Mouse (Mus musculus): Measurements from ENCODE around the gene Lrrc27.
A peak's percentile ranks its signal among the peaks of the same experiment; 100 is the strongest.

Gene Lrrc27

GRCm38 (mm10) chr7:139239432-139239831, 26.6 kb downstream of the Lrrc27 start:
- no peak for DNase-seq (ENCODE audit: low read depth, low spot score)

GRCm38 (mm10) chr7:139246086-139246485, 33.3 kb downstream of the Lrrc27 start:
- DNase-seq (ENCODE audit: low read depth, low spot score), result peak; percentile 46

DNA sequence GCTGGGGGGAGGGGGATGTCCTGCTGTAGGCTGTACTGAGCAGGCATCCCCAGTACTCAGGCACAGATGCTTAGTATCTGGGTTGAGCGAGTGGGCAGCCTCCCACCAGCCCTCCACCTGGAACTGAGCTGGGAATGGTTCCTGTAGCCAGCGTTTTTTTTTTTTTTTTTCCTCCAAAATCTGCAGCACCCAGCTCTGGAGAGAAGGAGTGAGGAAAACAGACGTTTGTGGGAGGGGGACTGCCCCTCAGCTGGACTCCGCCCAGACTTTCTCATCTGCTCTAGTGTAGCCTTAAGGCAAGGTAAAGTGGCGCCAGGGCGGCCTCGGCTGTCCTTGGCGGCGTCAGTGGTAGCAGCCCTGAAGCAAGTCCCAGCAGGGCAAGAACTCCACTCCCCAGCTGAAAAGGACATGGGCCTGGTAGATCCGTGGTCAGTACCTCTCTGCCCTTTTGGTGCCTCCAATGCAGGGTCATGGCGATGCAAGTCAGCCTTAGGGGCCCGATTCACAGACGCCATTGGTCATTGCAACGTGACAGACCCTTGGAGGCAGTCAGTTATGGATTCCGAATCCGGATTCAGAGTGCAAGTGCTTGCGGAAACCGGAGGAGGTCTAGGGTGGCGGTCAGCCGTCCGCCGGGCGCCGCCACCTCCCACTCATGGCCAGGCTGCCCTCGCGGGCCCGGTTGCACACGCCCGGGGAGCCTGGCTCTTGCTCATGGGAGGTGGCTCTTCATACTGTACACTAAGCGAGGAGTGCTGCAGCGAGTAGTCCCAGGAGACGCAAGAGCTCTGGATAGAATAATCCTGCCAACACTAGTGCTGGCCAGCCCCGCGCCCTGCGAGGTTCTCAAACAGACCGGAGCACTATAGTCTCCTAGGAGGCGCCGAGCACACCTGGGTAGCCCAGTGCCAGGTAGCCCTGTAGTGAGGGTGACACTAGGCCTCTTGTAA, 34.4 kb downstream of the Lrrc27 start:
- peak; percentile 73 for DNase-seq (ENCODE audit: low read depth, low spot score)

DNA sequence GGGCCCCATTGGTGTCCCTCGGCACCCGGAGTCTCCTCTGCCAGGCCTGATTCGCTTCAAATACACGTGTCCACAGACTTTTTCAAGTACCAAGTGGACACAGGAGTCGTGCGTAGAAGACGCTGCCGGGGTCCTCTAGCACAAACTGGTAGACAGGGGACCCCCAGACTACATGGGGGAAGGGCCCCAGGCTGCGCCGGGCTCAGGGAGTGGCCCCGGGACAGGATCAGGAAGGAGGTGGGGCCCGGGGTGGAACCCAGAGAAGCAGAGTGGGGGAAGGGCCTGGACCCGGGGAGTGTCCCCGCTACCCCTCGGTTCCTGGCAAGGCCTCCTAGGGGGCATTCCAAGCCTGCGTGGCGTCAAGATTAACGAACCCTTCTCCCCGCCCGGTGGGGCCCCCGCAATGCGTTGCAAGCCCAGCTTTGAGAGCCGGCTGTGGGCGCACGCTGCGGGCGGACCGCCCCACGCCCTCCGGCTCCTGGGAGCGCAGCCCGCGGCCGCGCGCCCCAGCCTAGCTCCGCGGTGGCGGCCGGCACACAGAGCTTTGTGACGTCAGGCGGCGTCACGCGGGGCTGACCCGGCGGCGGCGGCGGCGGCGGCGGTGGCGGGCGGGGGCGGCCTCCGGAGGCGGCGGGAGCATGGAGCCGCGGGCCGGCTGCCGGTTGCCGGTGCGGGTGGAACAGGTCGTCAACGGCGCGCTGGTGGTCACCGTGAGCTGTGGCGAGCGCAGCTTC, 35.3 kb downstream of the Lrrc27 start, which contains the start of gene Pwwp2b:
Gene Pwwp2b (plus strand): TSS at position 602 of the 734 bp plus-strand sequence.
- peak; percentile 82 for DNase-seq (ENCODE audit: low read depth, low spot score)

- DNase-seq (ENCODE audit: low read depth, low spot score), result peak; percentile 30
Observed at GRCm38 (mm10) chr7:139248615-139249405, 36.0 kb downstream of the Lrrc27 start.

DNA sequence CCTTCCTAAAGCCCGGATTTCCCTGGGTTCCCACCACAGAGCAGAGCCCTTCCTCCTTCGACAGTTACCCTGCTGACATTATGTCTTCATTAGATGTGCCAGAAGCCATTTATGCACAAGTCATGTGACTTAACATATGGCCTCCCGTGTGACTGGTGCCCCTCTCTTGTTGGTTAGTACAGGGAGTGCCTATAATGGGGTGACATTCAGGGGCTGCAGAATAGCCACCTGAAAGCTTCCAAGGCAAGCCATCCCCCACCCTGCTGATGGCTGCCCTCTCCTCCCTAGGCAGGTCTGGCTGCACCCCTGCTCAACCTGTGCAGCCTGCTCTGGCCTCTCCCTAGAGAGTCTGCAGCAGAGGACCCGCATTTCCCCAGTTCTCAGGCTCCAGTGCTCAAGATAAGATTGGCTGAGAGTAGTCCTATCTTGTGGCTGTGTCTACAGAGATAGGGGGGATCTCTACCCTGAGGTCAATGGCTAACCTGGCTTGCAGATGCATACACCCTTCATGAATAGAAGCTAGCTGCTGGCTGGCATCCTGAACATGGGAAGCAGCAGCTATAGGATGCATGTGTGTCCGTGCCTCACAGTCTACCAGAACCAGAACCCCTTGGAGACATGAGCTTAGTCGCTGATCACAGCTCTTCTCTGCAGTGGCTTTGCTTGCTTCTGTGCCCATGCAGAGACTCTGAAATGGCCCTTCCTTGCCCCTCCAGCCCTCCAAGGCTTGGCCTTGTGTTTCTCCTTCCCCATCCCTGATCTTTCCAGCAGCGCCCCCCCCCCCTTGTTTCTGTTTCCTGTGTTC, 36.8 kb downstream of the Lrrc27 start:
- peak; percentile 64 for DNase-seq (ENCODE audit: low read depth, low spot score)

DNA sequence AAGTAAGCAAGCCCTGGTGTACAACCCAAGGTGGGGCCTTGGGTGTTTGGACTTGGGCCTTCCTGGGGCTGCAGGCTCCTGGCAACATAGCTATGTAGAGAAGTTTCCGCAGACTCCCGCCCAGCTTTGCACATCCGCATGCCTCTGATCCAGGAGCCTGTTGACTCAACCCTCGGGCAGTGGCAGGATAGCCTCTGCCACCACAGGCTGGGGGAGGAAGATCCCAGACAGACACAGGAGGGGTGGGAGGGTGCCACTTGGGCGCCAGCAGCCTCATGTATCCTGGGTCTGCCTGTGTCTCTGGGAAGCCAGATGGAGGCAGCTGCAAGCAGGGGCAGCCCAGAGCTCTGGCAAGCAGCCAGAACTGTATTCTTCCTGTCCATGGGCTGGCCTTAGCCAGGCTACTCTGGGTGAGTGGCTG, 39.1 kb downstream of the Lrrc27 start:
- peak; percentile 53 for DNase-seq (ENCODE audit: low read depth, low spot score)

GRCm38 (mm10) chr7:139252566-139252965, 39.8 kb downstream of the Lrrc27 start:
- no peak for DNase-seq (ENCODE audit: low read depth, low spot score)

DNA sequence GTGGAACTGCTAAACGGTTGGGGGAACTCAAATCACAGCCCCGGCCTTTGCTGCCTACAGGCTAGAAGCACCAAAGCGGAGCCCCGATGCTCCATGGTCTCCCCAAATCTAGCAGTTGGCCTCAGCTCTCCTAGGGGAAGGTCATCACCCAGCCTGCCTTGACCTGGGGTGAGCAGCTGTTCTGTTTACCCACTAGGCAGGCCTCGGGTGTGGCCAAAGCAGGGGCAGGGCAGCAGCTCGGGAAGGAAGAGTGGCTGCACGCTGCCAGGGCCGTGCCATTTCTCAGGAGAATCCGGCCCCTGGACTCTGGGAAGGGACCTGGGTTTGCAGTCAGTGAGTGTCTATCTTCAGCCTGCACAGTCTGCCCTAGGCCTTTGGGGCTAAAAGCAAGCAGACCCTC, 40.2 kb downstream of the Lrrc27 start:
- no peak for DNase-seq (ENCODE audit: low read depth, low spot score)

DNA sequence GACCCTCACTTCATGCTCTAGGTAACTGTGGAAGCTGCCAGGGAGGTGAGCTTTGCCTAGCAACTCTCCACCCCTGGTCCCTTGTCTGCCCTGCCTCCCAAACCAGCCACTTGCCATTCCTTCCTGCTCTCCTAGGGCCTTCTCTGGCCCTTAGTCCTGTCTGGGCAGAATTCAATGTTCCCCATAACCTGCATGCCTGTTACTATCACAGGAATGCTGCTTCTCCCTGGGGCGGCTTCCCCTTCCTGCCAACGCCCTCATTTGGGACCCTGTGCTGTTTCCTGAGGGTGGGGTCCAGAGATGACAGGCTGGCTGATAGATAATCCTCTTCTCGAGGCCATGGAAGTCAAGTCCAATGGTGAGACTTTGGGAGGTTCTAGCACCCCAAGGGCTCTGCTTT, 40.7 kb downstream of the Lrrc27 start:
- DNase-seq (ENCODE audit: low read depth, low spot score), result no peak

GRCm38 (mm10) chr7:139254626-139255025, 41.8 kb downstream of the Lrrc27 start:
- no peak for DNase-seq (ENCODE audit: low read depth, low spot score)

DNA sequence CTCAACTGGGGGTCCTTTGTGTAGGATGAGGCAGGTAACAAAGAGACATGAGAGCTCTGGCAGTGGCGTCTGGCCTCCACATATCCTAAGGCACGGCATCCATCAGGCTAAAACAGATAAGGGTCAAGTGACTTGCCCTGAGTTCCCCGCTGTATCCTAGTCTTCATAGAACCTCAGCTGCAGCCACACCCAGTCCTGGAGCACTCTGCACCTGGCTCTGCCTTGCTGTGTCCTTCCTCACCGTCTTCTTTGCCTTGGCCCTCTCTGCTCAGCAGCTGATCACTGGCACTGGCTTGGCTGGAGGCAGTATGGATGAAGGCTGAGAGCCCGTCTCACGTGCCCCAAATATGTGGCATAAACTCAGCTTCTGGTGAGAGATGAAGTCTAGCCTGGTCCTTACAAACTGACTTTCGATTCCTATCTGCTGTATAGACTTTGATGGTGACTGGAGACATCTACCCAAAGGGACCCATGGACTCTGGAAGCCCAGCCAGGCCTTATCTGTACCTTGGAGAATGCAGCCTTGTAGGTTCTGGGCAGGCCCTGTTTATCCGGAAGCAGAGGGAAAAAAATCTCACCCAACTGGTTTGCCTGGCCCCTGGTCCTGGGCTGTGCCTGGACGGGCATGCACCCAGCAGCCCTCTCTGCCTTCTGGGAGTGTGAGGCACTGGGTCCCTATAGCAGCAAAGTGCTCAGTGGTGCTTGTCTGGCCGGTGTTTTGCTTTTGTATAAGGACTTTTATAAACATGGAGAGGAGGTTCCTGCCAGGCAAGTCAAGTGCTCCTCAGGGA, 45.2 kb downstream of the Lrrc27 start:
- no peak for DNase-seq (ENCODE audit: low read depth, low spot score)

DNA sequence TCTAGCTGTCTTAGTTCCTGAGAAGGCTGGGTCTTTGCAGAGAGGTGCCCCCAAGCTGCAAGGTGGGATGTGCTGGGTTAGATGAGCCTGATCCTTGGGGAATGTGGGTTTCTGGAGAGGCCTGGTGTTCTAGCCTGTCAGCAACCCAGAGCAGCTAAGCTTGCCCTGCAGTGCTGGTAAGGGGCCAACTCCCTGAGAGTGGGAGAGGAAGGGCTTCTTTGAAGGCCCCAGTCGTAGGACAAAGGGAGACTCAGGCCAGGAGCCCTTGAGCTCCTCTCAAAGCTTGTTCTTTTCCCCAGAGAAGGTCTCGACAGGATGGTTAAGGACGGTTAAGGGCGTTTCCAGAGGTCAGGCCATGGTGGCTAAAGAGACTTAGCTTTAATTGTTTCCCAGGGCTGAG, 51.5 kb downstream of the Lrrc27 start:
- DNase-seq (ENCODE audit: low read depth, low spot score), result no peak

GRCm38 (mm10) chr7:139265634-139266033, 52.8 kb downstream of the Lrrc27 start:
- DNase-seq (ENCODE audit: low read depth, low spot score), result no peak

- peak; percentile 75 for DNase-seq (ENCODE audit: low read depth, low spot score)
Observed at GRCm38 (mm10) chr7:139266431-139266830, 53.6 kb downstream of the Lrrc27 start.

GRCm38 (mm10) chr7:139266886-139267870, 54.4 kb downstream of the Lrrc27 start:
- no peak for DNase-seq (ENCODE audit: low read depth, low spot score)

- DNase-seq (ENCODE audit: low read depth, low spot score), result no peak
Observed at GRCm38 (mm10) chr7:139270738-139271137, 58.0 kb downstream of the Lrrc27 start.

- DNase-seq (ENCODE audit: low read depth, low spot score), result peak; percentile 92
Observed at GRCm38 (mm10) chr7:139271871-139272270, 59.1 kb downstream of the Lrrc27 start.
